Mouse (Mus musculus): Measurements from ENCODE around the gene Klrb1f.
"Not testable (repeated sequence)": the region's sequence is repeated elsewhere in the genome, so short reads cannot be mapped to it uniquely, and the experiment has no call there.

The Klrb1f gene

GRCm38 (mm10) chr6:129095166-129095565 lies 49.5 kb downstream of the Klrb1f start:
- TF ChIP-seq GATA4 (IDR thresholded peaks at IDR 0.05; ENCODE audit: insufficient replicate concordance, low read length), result no peak

- no peak for TF ChIP-seq GATA4 (IDR thresholded peaks at IDR 0.05; ENCODE audit: insufficient replicate concordance, low read length)
These were observed 52.2 kb downstream of the Klrb1f start for GRCm38 (mm10) chr6:129097929-129098328.

GRCm38 (mm10) chr6:129100794-129101193 lies 55.1 kb downstream of the Klrb1f start, which contains the start of gene Clec2e:
Gene Clec2e, minus strand, starts transcription at chr6:129100913.
- not testable (repeated sequence) for TF ChIP-seq GATA4 (IDR thresholded peaks at IDR 0.05; ENCODE audit: insufficient replicate concordance, low read length)

GRCm38 (mm10) chr6:129101604-129102003 lies 55.9 kb downstream of the Klrb1f start:
- TF ChIP-seq GATA4 (IDR thresholded peaks at IDR 0.05; ENCODE audit: insufficient replicate concordance, low read length), result no peak

- peak; percentile 54; the same call in 1 of the 2 replicates for TF ChIP-seq GATA4 (IDR thresholded peaks at IDR 0.05; ENCODE audit: insufficient replicate concordance, low read length)
These were observed 57.3 kb downstream of the Klrb1f start for GRCm38 (mm10) chr6:129102858-129103555.

All from liver, adult (tissue).